Mouse (Mus musculus): Measurements from ENCODE around the gene Gm17175. TPM values are rescaled to one million over a fixed set of nuclear protein-coding genes. Genes with fewer than 3 reads are reported as not detected.
"Not testable (repeated sequence)": the region's sequence is repeated elsewhere in the genome, so short reads cannot be mapped to it uniquely, and the experiment has no call there.

Gene Gm17175
- not detected in 2 replicates for polyA plus RNA-seq (2016; fragmentation: Nextera tagmentation; extraction: Ambion mirVana)

- WGBS = 92% methylated on average over 2 of the region's 2 CpGs
- H3K36me3 ChIP-seq; H3K27ac ChIP-seq; H3K27me3 ChIP-seq (ENCODE audit: insufficient read depth, poor library complexity, severe bottlenecking); H3K9me3 ChIP-seq; H3K4me3 ChIP-seq; DNase-seq (ENCODE audit: low spot score); H3K4me1 ChIP-seq (replicated peaks): not testable (repeated sequence)
Measured at GRCm38 (mm10) chr14:51573963-51574362, at the start of gene Gm17175. Gene Gm17175 (minus strand): TSS chr14:51574063.

DNA sequence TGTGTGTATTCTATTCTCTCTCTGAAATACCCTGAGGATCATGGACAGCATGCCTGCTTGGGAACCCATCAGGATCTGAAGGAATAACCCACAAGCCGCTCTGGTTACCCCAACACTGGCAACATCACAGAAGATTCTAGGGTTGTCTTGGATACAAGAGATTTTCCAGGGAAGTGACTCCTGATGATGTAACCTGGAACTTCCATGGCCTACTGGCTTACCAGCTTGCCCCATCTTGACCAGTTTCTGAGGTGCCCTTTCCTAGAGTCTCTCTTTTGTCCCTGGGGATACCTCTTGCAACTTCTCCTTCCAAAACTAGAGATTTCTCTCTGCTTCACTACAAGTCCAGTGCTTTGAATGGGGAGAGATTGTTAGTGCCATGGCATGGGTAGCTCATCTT, 37.3 kb upstream of the Gm17175 start, which contains the start of gene Gm17078:
Gene Gm17078 (minus strand): TSS at position 101 of the 400 bp plus-strand sequence.
- no peaks in the 10 kb centered on the region for H3K36me3 ChIP-seq
- H3K4me3 ChIP-seq = no peak within 1 kb of the TSS
- WGBS = 91% methylated on average over 1 of the region's 1 CpGs
- DNase-seq (ENCODE audit: low spot score) = no peak
- H3K9me3 ChIP-seq = no peaks in the 10 kb centered on the region
- H3K4me1 ChIP-seq (replicated peaks) = no peaks in the 10 kb centered on the region
- no peaks in the 10 kb centered on the region for H3K27me3 ChIP-seq (ENCODE audit: insufficient read depth, poor library complexity, severe bottlenecking)
- H3K27ac ChIP-seq = no peak within 1 kb of the TSS

DNA sequence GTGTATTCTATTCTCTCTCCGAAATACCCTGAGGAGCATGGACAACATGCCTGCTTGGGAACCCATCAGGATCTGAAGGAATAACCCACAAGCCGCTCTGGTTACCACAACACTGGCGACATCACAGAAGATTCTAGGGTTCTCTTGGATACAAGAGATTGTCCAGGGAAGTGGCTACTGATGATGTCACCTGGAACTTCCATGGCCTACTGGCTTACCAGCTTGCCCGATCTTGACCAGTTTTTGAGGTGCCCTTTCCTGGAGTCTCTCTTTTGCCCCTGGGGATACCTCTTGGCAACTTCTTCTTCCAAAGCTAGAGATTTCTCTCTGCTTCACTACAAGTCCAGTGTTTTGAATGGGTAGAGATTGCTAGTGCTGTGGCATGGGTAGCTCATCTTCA, 18.2 kb upstream of the Gm17175 start, which contains the start of gene Gm17174:
Gene Gm17174 (minus strand): TSS at position 101 of the 400 bp plus-strand sequence.
- not testable (repeated sequence) for DNase-seq (ENCODE audit: low spot score); H3K36me3 ChIP-seq; H3K9me3 ChIP-seq; H3K27ac ChIP-seq; H3K4me3 ChIP-seq; H3K27me3 ChIP-seq (ENCODE audit: insufficient read depth, poor library complexity, severe bottlenecking); H3K4me1 ChIP-seq (replicated peaks)
- WGBS = 92% methylated on average over 4 of the region's 4 CpGs

- H3K4me1 ChIP-seq (replicated peaks) = no peaks in the 10 kb centered on the region
- no peak within 1 kb of the TSS for H3K4me3 ChIP-seq
- no peaks in the 10 kb centered on the region for H3K27me3 ChIP-seq (ENCODE audit: insufficient read depth, poor library complexity, severe bottlenecking)
- no peak within 1 kb of the TSS for H3K27ac ChIP-seq
- no peaks in the 10 kb centered on the region for H3K36me3 ChIP-seq
- 92% methylated on average over 4 of the region's 4 CpGs for WGBS
- no peaks in the 10 kb centered on the region for H3K9me3 ChIP-seq
- DNase-seq (ENCODE audit: low spot score) = no peak
Measured at GRCm38 (mm10) chr14:51552490-51552889, 21.4 kb downstream of the Gm17175 start, which contains the start of gene Gm5622. Gene Gm5622 (plus strand): TSS chr14:51552790.

Other genes with a start within 250 kb of the Gm17175 start
- gene Gm7247, start 212.3 kb downstream of the Gm17175 start, polyA plus RNA-seq (2016; fragmentation: Nextera tagmentation; extraction: Ambion mirVana) = not detected in 2 replicates
- gene Vmn2r88, start 163.2 kb downstream of the Gm17175 start, polyA plus RNA-seq (2016; fragmentation: Nextera tagmentation; extraction: Ambion mirVana) = not detected in 2 replicates
- not detected in 2 replicates for gene Vmn2r89, start 122.2 kb downstream of the Gm17175 start, polyA plus RNA-seq (2016; fragmentation: Nextera tagmentation; extraction: Ambion mirVana)
- gene Gm5622, start 21.3 kb downstream of the Gm17175 start, polyA plus RNA-seq (2016; fragmentation: Nextera tagmentation; extraction: Ambion mirVana) = not detected in 2 replicates
- not detected in 2 replicates for gene Gm17174, start 18.1 kb upstream of the Gm17175 start, polyA plus RNA-seq (2016; fragmentation: Nextera tagmentation; extraction: Ambion mirVana)
- gene Gm17078, start 37.2 kb upstream of the Gm17175 start, polyA plus RNA-seq (2016; fragmentation: Nextera tagmentation; extraction: Ambion mirVana) = not detected in 2 replicates
- not detected in 2 replicates for gene Gm4181, start 61.6 kb upstream of the Gm17175 start, polyA plus RNA-seq (2016; fragmentation: Nextera tagmentation; extraction: Ambion mirVana)
- gene Gm17079, start 121.4 kb upstream of the Gm17175 start, polyA plus RNA-seq (2016; fragmentation: Nextera tagmentation; extraction: Ambion mirVana) = not detected in 2 replicates
- not detected in 2 replicates for gene Gm5800, start 143.1 kb upstream of the Gm17175 start, polyA plus RNA-seq (2016; fragmentation: Nextera tagmentation; extraction: Ambion mirVana)
- gene Ang4, start 199.5 kb upstream of the Gm17175 start, polyA plus RNA-seq (2016; fragmentation: Nextera tagmentation; extraction: Ambion mirVana) = not detected in 2 replicates
- not detected in 2 replicates for gene AY358078, start 226.0 kb upstream of the Gm17175 start, polyA plus RNA-seq (2016; fragmentation: Nextera tagmentation; extraction: Ambion mirVana)

Measured in hindbrain, embryonic 10.5 days (tissue).